Mouse (Mus musculus): ENCODE measurements around the gene Lrig1.

GRCm38 (mm10) chr6:94592710-94593109 lies 107.2 kb downstream of the Lrig1 start:
- TF ChIP-seq CTCF (IDR thresholded peaks at IDR 0.05; ENCODE audit: low read depth) (no peak), EP300 (optimal IDR thresholded peaks at IDR 0.05) (no peak)
